In the genomic region with DNA sequence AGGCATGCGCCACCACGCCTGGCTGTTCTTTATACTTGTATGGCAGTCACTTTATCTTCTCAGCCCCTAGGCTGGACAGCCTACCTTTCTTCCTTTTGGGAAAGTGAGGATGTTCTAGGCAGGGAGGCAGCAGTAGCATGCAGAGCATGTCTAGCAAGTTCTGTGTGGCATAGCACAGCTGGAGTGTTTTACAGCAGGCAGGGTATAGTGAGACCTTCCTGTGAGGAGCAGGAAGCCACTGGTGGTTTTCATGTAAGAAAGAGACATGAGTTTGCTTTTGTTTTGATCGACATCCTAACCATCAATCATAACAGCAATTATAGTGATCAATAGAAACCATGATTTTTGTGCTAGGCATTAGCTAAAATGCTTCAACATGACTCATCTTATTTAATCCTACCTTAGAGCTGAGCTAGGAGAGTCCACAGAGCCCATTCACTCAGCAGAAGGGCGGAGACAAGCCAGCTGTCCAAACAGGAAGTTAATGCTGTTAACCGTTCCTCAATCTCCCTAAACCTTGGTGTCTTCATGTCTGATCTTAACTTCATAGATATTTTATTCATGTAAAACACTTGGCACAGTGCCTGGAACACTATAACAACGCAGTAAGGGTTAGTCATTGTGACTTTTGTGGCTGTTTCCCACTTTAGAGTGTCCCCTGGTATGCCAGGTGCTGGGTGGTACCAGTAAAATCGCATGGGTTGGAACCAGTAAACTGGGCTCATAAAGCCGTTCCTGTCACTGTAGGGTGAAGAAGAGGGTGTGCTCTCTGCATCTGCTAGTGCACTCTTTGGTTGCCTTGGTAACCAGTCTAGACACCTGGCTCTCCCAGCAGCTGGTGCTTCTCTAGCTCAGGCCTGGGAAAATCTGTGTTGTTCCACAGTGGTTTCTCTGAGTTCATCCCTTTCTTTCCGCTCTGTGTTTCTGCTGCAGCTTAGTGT, we compare ENCODE assay signal across 8 mouse cellular contexts. TPM values are rescaled to one million over a fixed set of nuclear protein-coding genes. Genes with fewer than 3 reads are reported as not detected.
DNase-seq lines count a peak whose midpoint lies in the region; ATAC-seq and TF ChIP-seq lines count a peak whose summit lies in the region.

No protein-coding gene starts in this region.

- DNase-seq in kidney, postnatal 0 days (ENCODE audit: low spot score) = peak; percentile 76
- DNase-seq in kidney, adult 8-10 months = no peak
- peak; percentile 89 for DNase-seq in MEL-GATA-1-ER (ENCODE audit: extremely low read depth, low read depth)
- peak; percentile 21 to 55 for DNase-seq in frontal cortex, postnatal 36 days (ENCODE audit: low spot score in 2 of 2)
- DNase-seq in limb, embryonic 14.5 days (ENCODE audit: low spot score) = peak; percentile 89
- DNase-seq in right cerebral cortex, postnatal 36 days (ENCODE audit: low spot score in 2 of 2) = peak; percentile 18 to 28
- DNase-seq in liver, embryonic 11.5 days (ENCODE audit: low spot score) = no peak

- H3K27ac ChIP-seq in kidney, postnatal 0 days = peak overlapping the region; percentile 9
- 0 out of 2 replicates have a peak overlapping the region, but pooled peaks have one; percentile 1 for H3K27ac ChIP-seq in limb, embryonic 14.5 days (replicated peaks; ENCODE audit: low read depth, low read length)
- H3K27ac ChIP-seq in liver, embryonic 11.5 days (ENCODE audit: low read depth, low read length) = no peak overlapping the region
- no peak overlapping the region for H3K27ac ChIP-seq in heart, embryonic 12.5 days (ENCODE audit: poor library complexity, severe bottlenecking)

- no peak overlapping the region for H3K4me2 ChIP-seq in kidney, postnatal 0 days (ENCODE audit: low read length)
- H3K4me2 ChIP-seq in limb, embryonic 14.5 days (replicated peaks; ENCODE audit: low read depth, low read length, severe bottlenecking) = no peak overlapping the region
- H3K4me2 ChIP-seq in liver, embryonic 11.5 days = no peak overlapping the region
- H3K4me2 ChIP-seq in heart, embryonic 12.5 days = no peak overlapping the region

- H3K9me3 ChIP-seq in kidney, postnatal 0 days (replicated peaks; ENCODE audit: low read length) = no peaks in the 10 kb centered on the region
- no peaks in the 10 kb centered on the region for H3K9me3 ChIP-seq in limb, embryonic 14.5 days (ENCODE audit: control insufficient read depth, low read length)
- no peaks in the 10 kb centered on the region for H3K9me3 ChIP-seq in liver, embryonic 11.5 days (ENCODE audit: control insufficient read depth, low read length)
- no peaks in the 10 kb centered on the region for H3K9me3 ChIP-seq in heart, embryonic 12.5 days (replicated peaks)

- no peaks in the 10 kb centered on the region for H3K36me3 ChIP-seq in kidney, postnatal 0 days (ENCODE audit: insufficient read depth, low read length)
- no peaks in the 10 kb centered on the region for H3K36me3 ChIP-seq in limb, embryonic 14.5 days (ENCODE audit: control insufficient read depth, insufficient read depth, low read length)
- no peaks in the 10 kb centered on the region for H3K36me3 ChIP-seq in liver, embryonic 11.5 days (ENCODE audit: control insufficient read depth, insufficient read depth, low read length)
- H3K36me3 ChIP-seq in heart, embryonic 12.5 days = no peaks in the 10 kb centered on the region

- H3K4me3 ChIP-seq in kidney, postnatal 0 days (replicated peaks; ENCODE audit: low read depth, low read length) = no peak overlapping the region
- no peak overlapping the region for H3K4me3 ChIP-seq in limb, embryonic 14.5 days (replicated peaks; ENCODE audit: low read length)
- H3K4me3 ChIP-seq in liver, embryonic 11.5 days (ENCODE audit: low read depth, low read length) = no peak overlapping the region
- H3K4me3 ChIP-seq in heart, embryonic 12.5 days = no peak overlapping the region

- H3K9ac ChIP-seq in kidney, postnatal 0 days (ENCODE audit: low read depth, low read length) = no peak overlapping the region
- no peak overlapping the region for H3K9ac ChIP-seq in limb, embryonic 14.5 days (ENCODE audit: low read depth, low read length, severe bottlenecking)
- H3K9ac ChIP-seq in liver, embryonic 11.5 days (ENCODE audit: low read depth, low read length) = no peak overlapping the region
- H3K9ac ChIP-seq in heart, embryonic 12.5 days = no peak overlapping the region

- H3K4me1 ChIP-seq in kidney, postnatal 0 days (replicated peaks; ENCODE audit: insufficient read depth, low read length) = peaks cover 15% of the 10 kb centered on the region
- H3K4me1 ChIP-seq in limb, embryonic 14.5 days (ENCODE audit: control insufficient read depth, insufficient read depth, low read length) = peaks cover 24% of the 10 kb centered on the region
- H3K4me1 ChIP-seq in liver, embryonic 11.5 days (replicated peaks; ENCODE audit: control insufficient read depth, insufficient read depth, low read length) = peaks cover 10% of the 10 kb centered on the region
- H3K4me1 ChIP-seq in heart, embryonic 12.5 days (replicated peaks) = peaks cover 28% of the 10 kb centered on the region

- 41% methylated on average over 9 of the region's 9 CpGs for WGBS in kidney, postnatal 0 days
- 48% methylated on average over 9 of the region's 9 CpGs for WGBS in limb, embryonic 14.5 days
- 54% methylated on average over 9 of the region's 9 CpGs for WGBS in liver, embryonic 11.5 days
- 58% methylated on average over 9 of the region's 9 CpGs for WGBS in heart, embryonic 12.5 days

- H3K27me3 ChIP-seq in kidney, postnatal 0 days (ENCODE audit: insufficient read depth, low read length) = no peaks in the 10 kb centered on the region
- no peaks in the 10 kb centered on the region for H3K27me3 ChIP-seq in limb, embryonic 14.5 days (ENCODE audit: control insufficient read depth, insufficient read depth, low read length)
- no peaks in the 10 kb centered on the region for H3K27me3 ChIP-seq in liver, embryonic 11.5 days (replicated peaks; ENCODE audit: control insufficient read depth, insufficient read depth, low read length)
- H3K27me3 ChIP-seq in heart, embryonic 12.5 days (replicated peaks) = no peaks in the 10 kb centered on the region

- TF ChIP-seq CTCF in kidney, postnatal 0 days (IDR thresholded peaks at IDR 0.05; ENCODE audit: low read depth) = no peak

- TF ChIP-seq POLR2A in limb, embryonic 14.5 days (IDR thresholded peaks at IDR 0.05; ENCODE audit: borderline replicate concordance, extremely low read depth, insufficient read depth, insufficient read length) = no peak

- ATAC-seq in kidney, postnatal 0 days (replicated peaks; ENCODE audit: low FRiP score, low read depth) = no peak; the same call in 1 of the 2 replicates
- peak; percentile 80 for ATAC-seq in limb, embryonic 14.5 days (ENCODE audit: low FRiP score, low read depth)
- no peak for ATAC-seq in liver, embryonic 11.5 days (replicated peaks; ENCODE audit: low FRiP score)
- no peak for ATAC-seq in heart, embryonic 12.5 days (ENCODE audit: insufficient number of reproducible peaks, low FRiP score)

RNA-seq across cellular contexts. Expression of a gene that starts 21.9 kb away (rescaled TPM):
- polyA plus RNA-seq in kidney, postnatal 0 days (2015; fragmentation: Nextera tagmentation; extraction: Ambion mirVana) = not detected in 2 replicates
- 0.35 TPM in 1 of 2 replicates, not detected in the other for polyA plus RNA-seq in limb, embryonic 14.5 days (2012; rRNA removed)
- not detected in 2 replicates for polyA plus RNA-seq in limb, embryonic 14.5 days (2014; fragmentation: Nextera tagmentation; extraction: Ambion mirVana)
- polyA plus RNA-seq in liver, embryonic 11.5 days (2014; fragmentation: Nextera tagmentation; extraction: Ambion mirVana) = not detected in 2 replicates
- polyA plus RNA-seq in heart, embryonic 12.5 days (2016; fragmentation: Nextera tagmentation; extraction: Ambion mirVana) = not detected in 2 replicates

Comparison
In these comparisons a context has a peak if more than half of its experiments do, and no peak if none do; other contexts are left out.
1. DNase-seq: peak in kidney, postnatal 0 days (single experiment), MEL-GATA-1-ER (single experiment), frontal cortex, postnatal 36 days (2 of 2), limb, embryonic 14.5 days (single experiment) and right cerebral cortex, postnatal 36 days (2 of 2); none in kidney, adult 8-10 months (0 of 2) and liver, embryonic 11.5 days (single experiment).
2. H3K27ac ChIP-seq: peak in kidney, postnatal 0 days (single experiment) and limb, embryonic 14.5 days (single experiment); none in liver, embryonic 11.5 days (single experiment) and heart, embryonic 12.5 days (single experiment).